Mouse (Mus musculus): ENCODE results near the gene Sh3bgrl2.

- TF ChIP-seq CTCF (IDR thresholded peaks at IDR 0.05; ENCODE audit: control insufficient read depth, insufficient read depth, insufficient replicate concordance, low read depth, low read length) (no peak), POLR2A (IDR thresholded peaks at IDR 0.05; ENCODE audit: control insufficient read depth, low read depth, low read length) (no peak)
These were observed 38.4 kb downstream of the Sh3bgrl2 start for GRCm38 (mm10) chr9:83586316-83587050.

Measured in testis, adult 2 months (tissue).